Mouse (Mus musculus) kidney, embryonic 16.5 days (tissue): ENCODE data around the gene Gdf11. TPM values are rescaled to one million over a fixed set of nuclear protein-coding genes. Genes with fewer than 3 reads are reported as not detected.

ENCODE experiments used
- ATAC-seq: fragments of 200-750 bp; cut with Nextera tagmentation; 2 replicates; pipeline ENCODE4 v1.8.0; 2017; ENCODE audit warnings: moderate TSS enrichment; ENCODE audit not compliant: low FRiP score, low TSS enrichment
- H3K27ac ChIP-seq: fragments of 300-500 bp; sonication (generic); 2 replicates; pipeline ENCODE4 v1.5.1; 2014; ENCODE audit warnings: low read length
- H3K27me3 ChIP-seq: fragments of 300-500 bp; sonication (generic); 2 replicates; pipeline ENCODE4 v1.6.1; 2014; ENCODE audit warnings: low read length, control low read depth, mixed read lengths; ENCODE audit not compliant: insufficient read depth
- H3K36me3 ChIP-seq: fragments of 300-500 bp; sonication (generic); 2 replicates; pipeline ENCODE4 v1.6.1; 2014; ENCODE audit warnings: low read length, control low read depth, mixed read lengths; ENCODE audit not compliant: insufficient read depth
- H3K4me1 ChIP-seq: fragments of 300-500 bp; sonication (generic); 2 replicates; pipeline ENCODE4 v1.6.1; 2014; ENCODE audit warnings: low read length, control low read depth, mixed read lengths; ENCODE audit not compliant: insufficient read depth
- H3K4me2 ChIP-seq: fragments of 300-500 bp; sonication (generic); replicated peaks from 2 replicates; pipeline ENCODE4 v1.6.1; 2014; ENCODE audit warnings: low read depth, low read length
- H3K4me3 ChIP-seq: fragments of 300-500 bp; sonication (generic); 2 replicates; pipeline ENCODE4 v1.5.1; 2014; ENCODE audit warnings: mild to moderate bottlenecking, low read length
- H3K9ac ChIP-seq: fragments of 300-500 bp; sonication (generic); replicated peaks from 2 replicates; pipeline ENCODE4 v1.6.1; 2014; ENCODE audit warnings: low read length
- H3K9me3 ChIP-seq: fragments of 300-500 bp; sonication (generic); 2 replicates; pipeline ENCODE4 v1.6.1; 2016; ENCODE audit warnings: low read length, control low read depth
- WGBS: fragments of 180-500 bp; shearing (Covaris S2); extraction: QIAGEN DNeasy Blood & Tissue Kit; methylation state at CpG from one replicate; pipeline ENCODE4 v1.1.7; 2014; 5-methylcytosine and 5-hydroxymethylcytosine counted together
- polyA plus RNA-seq: library from polyadenylated mRNA; unstranded; fragments of >200 nt; fragmentation: Nextera tagmentation; extraction: Ambion mirVana; gene quantifications from 2 replicates; pipeline ENCODE4 v1.2.1, GENCODE M21; 2015

The Gdf11 gene
- polyA plus RNA-seq, 1 experiment from 2014 or later: 6.8 TPM

DNA sequence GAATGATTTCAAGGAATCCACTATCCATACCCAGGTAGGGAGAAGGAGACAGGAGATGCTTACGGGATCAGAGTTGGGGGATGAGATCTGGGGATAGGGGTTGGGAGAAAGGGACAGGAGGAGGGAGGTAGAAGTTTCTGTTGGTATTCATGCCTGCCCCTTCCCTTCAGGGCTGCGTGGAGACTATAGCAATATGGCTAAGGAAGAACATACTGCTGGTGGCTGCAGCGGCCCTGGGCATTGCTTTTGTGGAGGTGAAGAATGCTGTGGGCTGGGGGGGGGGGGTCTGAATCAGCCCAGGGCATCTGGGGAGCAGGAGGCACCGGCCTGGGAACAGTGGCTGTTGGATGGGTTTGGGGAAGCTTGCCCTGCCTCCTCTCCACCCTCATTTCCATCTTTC is 20.8 kb upstream of the Gdf11 start:
- Histone ChIP-seq H3K9me3 (no peaks in the 10 kb centered on the region), H3K4me1 (peaks cover 24% of the 10 kb centered on the region), H3K4me2 (0 out of 2 replicates have a peak overlapping the region, but pooled peaks have one; percentile 75), H3K27me3 (no peaks in the 10 kb centered on the region), H3K4me3 (no peak overlapping the region), H3K9ac (no peak overlapping the region; the same call in 1 of the 2 replicates), H3K36me3 (peaks cover 35% of the 10 kb centered on the region), H3K27ac (no peak overlapping the region)
- 90% methylated on average over 4 of the region's 4 CpGs for WGBS
- ATAC-seq: no peak

DNA sequence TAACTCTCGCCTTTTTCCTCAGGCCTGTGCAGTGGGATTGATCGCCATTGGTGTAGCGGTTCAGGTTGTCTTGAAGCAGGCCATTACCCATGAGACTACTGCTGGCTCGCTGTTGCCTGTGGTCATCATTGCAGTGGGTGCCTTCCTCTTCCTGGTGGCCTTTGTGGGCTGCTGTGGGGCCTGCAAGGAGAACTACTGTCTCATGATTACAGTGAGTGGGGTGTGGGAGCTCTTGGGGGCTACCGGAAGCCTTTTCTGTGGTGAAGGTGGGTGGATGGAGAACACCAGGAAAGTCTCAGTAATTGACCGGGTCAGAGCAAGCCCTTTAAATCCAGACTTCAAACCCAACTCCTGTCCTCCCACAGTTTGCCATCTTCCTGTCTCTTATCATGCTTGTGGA is 19.9 kb upstream of the Gdf11 start:
- WGBS: 81% methylated on average over 6 of the region's 6 CpGs
- no peaks in the 10 kb centered on the region for H3K9me3 ChIP-seq
- H3K4me3 ChIP-seq: peak overlapping the region; percentile 88; the same call in 1 of the 2 replicates
- H3K4me2 ChIP-seq: peak overlapping the region; percentile 75
- peaks cover 24% of the 10 kb centered on the region for H3K4me1 ChIP-seq
- no peak overlapping the region for H3K9ac ChIP-seq
- H3K27ac ChIP-seq: no peak overlapping the region
- no peaks in the 10 kb centered on the region for H3K27me3 ChIP-seq
- no peak for ATAC-seq
- H3K36me3 ChIP-seq: peaks cover 27% of the 10 kb centered on the region

DNA sequence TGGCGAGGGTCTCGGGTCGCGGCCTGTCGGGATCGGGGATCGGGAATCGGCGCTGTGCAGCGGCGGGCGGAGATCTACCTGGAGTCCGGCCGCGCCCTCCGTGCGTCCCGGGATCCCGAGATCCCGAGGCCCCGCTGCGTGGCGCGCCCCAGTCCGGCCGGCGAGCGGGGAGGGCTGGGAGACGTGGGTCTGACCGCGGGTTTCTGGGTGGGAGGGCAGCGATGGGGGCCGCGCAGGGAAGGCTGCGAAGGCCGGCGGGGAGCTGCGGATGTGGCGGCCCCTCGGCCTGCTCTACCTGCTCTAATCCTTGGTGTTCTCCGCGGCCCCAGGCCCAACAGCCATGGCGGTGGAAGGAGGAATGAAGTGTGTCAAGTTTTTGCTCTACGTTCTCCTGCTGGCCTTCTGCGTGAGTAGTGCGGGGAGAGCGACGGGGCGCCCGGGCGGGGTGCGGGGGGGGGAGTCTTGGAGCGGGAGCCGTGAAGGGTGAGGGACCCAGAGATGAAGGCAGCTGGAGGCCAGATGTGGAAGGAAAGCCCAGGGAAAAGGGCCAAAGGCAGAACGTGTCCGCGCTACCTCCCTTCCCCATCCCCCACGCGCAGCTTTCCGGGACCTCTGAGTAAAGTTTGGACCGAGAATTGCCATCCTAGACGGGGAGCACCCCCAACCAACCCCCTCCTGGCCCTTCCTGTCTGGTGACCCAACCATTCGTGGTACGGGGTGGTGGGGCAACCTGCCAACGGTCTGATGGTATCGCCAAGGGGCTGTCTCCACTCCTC is 18.7 kb upstream of the Gdf11 start:
- 0% methylated on average over 41 of the region's 66 CpGs for WGBS
- ATAC-seq: peak; percentile 28; the same call in 1 of the 2 replicates
- H3K4me3 ChIP-seq: peak overlapping the region; percentile 88
- H3K9ac ChIP-seq: peak overlapping the region; percentile 98
- H3K4me1 ChIP-seq: peaks cover 24% of the 10 kb centered on the region
- peaks cover 19% of the 10 kb centered on the region for H3K36me3 ChIP-seq
- peak overlapping the region; percentile 93 for H3K27ac ChIP-seq
- H3K27me3 ChIP-seq: no peaks in the 10 kb centered on the region
- H3K4me2 ChIP-seq: peak overlapping the region; percentile 75
- no peaks in the 10 kb centered on the region for H3K9me3 ChIP-seq

DNA sequence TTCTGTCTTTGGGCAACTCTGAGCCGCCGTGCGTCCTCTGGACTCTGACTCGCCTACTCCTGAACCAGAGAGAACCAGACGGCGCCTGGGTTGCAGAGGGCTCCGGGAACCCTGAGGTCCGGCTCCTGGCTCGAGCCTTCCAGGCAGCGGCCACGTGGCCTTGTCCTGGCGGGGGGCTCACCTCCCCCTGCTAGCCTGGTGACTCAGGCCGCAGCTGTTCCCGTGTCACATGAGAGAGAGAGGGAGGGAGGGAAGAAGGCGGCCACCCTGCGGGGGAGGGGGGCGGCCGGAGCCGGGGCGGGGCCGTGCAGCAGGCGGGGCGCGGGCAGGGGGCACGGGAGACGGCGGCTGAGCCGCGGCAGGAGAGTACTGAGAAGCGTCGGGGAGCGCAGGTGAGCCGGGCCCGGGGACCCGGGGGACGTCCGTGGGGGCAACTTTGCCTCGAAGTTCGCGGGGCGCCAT is 18.1 kb upstream of the Gdf11 start:
- 0% methylated on average over 36 of the region's 41 CpGs for WGBS
- H3K9me3 ChIP-seq: no peaks in the 10 kb centered on the region
- ATAC-seq: peak; percentile 88

DNA sequence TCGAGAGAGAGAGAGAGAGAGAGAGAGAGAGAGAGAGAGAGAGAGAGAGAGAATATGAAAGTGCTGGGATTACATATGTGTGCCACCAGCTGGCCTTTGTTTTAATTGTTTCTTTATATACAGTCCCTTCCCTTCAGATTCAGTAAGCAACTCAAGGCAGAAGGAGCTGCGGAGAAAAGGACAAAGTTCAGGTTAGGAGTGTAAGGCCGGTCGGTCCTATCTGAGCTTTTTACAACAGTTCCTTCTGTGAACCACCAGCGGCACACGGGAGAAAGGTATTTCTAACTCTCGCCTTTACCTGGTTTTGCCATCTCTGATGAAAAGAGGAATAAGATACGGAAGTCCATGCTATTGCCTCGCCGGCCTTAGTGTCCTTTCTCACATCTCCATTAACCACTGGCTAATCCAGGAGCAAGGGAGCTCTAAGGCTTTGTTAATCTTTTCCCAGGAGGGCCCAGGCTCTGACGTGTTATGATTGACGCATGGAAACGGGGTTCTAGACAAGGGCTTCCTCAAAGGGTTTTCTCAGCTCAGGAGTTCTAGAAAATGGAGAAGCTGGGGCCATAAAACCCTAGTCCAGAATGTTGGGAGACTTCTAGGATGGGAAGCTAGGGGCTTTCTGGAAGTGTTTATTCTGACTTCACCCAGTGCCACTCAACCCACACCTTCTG is 17.4 kb upstream of the Gdf11 start:
- peak; percentile 25; the same call in 1 of the 2 replicates for ATAC-seq
- Histone ChIP-seq H3K9ac (peak overlapping the region; percentile 98), H3K4me2 (peak overlapping the region; percentile 75), H3K9me3 (no peaks in the 10 kb centered on the region), H3K36me3 (peaks cover 6% of the 10 kb centered on the region), H3K27ac (peak overlapping the region; percentile 93), H3K27me3 (no peaks in the 10 kb centered on the region), H3K4me1 (peaks cover 24% of the 10 kb centered on the region), H3K4me3 (peak overlapping the region; percentile 88)
- 54% methylated on average over 13 of the region's 13 CpGs for WGBS

More for the DNA sequence above, 18.1 kb upstream of the Gdf11 start:
- Histone ChIP-seq H3K9ac (peak overlapping the region; percentile 98), H3K4me3 (peak overlapping the region; percentile 88), H3K36me3 (peaks cover 13% of the 10 kb centered on the region), H3K4me2 (peak overlapping the region; percentile 75), H3K4me1 (peaks cover 24% of the 10 kb centered on the region), H3K27ac (peak overlapping the region; percentile 93), H3K27me3 (no peaks in the 10 kb centered on the region)

DNA sequence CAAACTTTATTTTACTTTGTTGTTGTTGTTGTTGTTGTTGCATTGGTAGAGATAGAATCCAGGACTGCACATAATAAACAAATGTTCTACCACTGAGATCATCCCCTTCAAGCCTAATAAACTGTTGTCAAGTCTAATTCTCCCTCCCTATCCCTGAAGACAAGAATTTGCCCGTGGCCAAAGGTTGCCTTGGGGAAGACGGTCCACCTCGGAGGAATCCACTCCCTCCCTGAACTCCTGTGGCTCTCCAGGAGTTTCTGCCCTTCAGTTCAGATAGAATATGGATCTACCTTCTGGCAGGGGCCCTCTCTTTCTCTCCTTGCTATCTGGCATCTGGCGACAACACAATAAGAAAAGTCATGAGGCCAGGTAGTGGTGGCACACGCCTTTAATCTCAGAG is 13.3 kb upstream of the Gdf11 start:
- Histone ChIP-seq H3K9me3 (no peaks in the 10 kb centered on the region), H3K4me2 (no peak overlapping the region), H3K27ac (no peak overlapping the region), H3K9ac (no peak overlapping the region), H3K27me3 (no peaks in the 10 kb centered on the region), H3K36me3 (no peaks in the 10 kb centered on the region), H3K4me3 (no peak overlapping the region), H3K4me1 (peaks cover 8% of the 10 kb centered on the region)
- ATAC-seq: no peak
- WGBS: 78% methylated on average over 5 of the region's 5 CpGs

DNA sequence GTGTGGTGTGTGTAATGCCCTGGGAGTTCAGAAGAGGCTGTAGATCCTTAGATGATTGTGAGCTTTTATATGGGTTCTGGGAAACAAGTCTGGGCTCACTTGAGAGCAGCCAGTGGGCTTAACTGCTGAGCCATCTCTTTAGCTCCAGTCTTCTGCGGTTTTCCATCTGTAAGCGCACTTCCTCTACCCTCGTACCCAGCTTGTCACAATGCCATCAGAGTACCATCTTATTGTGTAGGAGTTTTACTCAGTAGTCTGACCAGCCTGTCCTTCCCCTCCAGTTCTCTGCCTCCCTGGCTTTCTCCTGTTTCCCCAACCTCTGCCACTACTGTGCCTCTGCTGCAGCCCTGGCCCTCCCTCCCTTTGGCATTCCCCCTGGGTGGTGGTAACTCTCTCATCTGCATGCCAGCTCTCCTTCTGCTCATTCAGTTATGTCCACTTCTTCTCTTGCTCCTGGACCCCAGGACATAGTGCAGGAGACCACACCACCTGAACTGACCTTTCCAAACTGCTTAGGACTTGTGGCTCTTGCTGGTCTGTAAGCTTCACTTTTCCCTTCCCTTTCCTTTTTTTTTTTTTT is 11.0 kb upstream of the Gdf11 start:
- H3K4me2 ChIP-seq: no peak overlapping the region
- no peak overlapping the region for H3K27ac ChIP-seq
- no peak overlapping the region for H3K9ac ChIP-seq
- 0 out of 2 replicates have a peak, but pooled peaks cover 3% of the 10 kb centered on the region for H3K4me1 ChIP-seq
- no peaks in the 10 kb centered on the region for H3K9me3 ChIP-seq
- WGBS: 80% methylated on average over 3 of the region's 3 CpGs
- H3K27me3 ChIP-seq: no peaks in the 10 kb centered on the region
- 0 out of 2 replicates have a peak, but pooled peaks have one; percentile 39 for ATAC-seq
- no peak overlapping the region for H3K4me3 ChIP-seq
- H3K36me3 ChIP-seq: no peaks in the 10 kb centered on the region

DNA sequence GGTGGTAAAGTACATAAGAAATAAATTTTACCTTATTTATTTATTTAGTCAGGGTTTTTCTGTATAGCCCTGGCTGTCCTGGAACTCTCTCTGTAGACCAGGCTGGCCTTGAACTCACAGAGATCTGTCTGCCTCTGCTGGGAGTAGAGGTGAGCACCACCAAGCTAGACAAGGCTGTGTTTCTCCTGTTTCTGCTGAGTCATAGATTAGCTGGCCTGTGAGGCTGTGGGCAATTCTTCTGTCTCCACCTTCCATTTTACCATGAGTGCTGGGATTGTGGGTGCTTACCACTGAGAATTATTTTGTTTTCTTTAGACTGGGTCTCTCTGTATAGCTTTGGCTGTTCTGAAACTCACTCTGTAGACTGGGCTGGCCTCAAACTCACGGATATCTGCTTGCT is 9.9 kb upstream of the Gdf11 start:
- Histone ChIP-seq H3K4me1 (0 out of 2 replicates have a peak, but pooled peaks cover 3% of the 10 kb centered on the region), H3K27ac (no peak overlapping the region), H3K36me3 (no peaks in the 10 kb centered on the region), H3K4me3 (no peak overlapping the region), H3K4me2 (no peak overlapping the region), H3K9me3 (no peaks in the 10 kb centered on the region), H3K9ac (no peak overlapping the region), H3K27me3 (peaks cover 6% of the 10 kb centered on the region)
- ATAC-seq: no peak
- 81% methylated on average over 1 of the region's 1 CpGs for WGBS

DNA sequence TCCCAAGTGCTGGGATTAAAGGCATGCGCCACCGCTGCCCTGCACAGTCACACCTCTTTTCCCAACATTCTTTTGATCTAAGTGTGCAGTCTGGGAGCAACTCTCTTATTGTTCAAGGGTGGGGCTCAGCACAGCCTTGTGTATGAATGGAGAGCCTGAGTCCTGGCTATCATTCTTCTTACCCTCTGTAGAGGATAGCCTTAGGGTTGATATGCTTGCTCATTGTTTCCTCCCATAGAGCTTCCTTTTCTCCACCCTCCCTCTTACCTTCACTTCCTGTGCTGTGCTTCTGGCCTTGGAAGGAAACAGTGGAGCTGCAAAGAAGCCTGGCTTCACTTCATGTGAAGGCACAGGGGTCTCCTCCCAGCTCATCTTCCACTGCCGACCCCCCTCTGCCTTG is 9.2 kb upstream of the Gdf11 start, which contains the start of gene Cd63:
Gene Cd63, plus strand, starts transcription at position 292 of the 400 bp plus-strand sequence.
- H3K4me3 ChIP-seq: no peak within 1 kb of the TSS
- no peak for ATAC-seq
- H3K36me3 ChIP-seq: no peaks in the 10 kb centered on the region
- peak within 1 kb of the TSS; percentile 44 for H3K27ac ChIP-seq
- peaks cover 13% of the 10 kb centered on the region for H3K27me3 ChIP-seq
- 87% methylated on average over 3 of the region's 3 CpGs for WGBS
- no peak within 1 kb of the TSS for H3K4me2 ChIP-seq
- no peaks in the 10 kb centered on the region for H3K9me3 ChIP-seq
- no peak within 1 kb of the TSS for H3K9ac ChIP-seq
- peaks cover 9% of the 10 kb centered on the region; the same call in 1 of the 2 replicates for H3K4me1 ChIP-seq
